Mouse (Mus musculus) CH12.LX (cell line): Measurements from ENCODE around the gene Pou3f4.

Experiments
- CTCF ChIP-seq, 2 experiments: IDR thresholded peaks in 1 of 2; conservative IDR thresholded peaks in 1 of 2; 2 replicates each; pipeline ENCODE4 v1.5.1; 2011 to 2012; ENCODE audit warnings: low read depth in 2 of 2, low read length in 2 of 2, improper control_type of control experiment in 1 of 2, inconsistent platforms in 1 of 2, mild to moderate bottlenecking in 1 of 2, moderate library complexity in 1 of 2
- EP300 ChIP-seq: IDR thresholded peaks from 2 replicates; pipeline ENCODE4 v1.6.1; 2011; ENCODE audit warnings: low read length, improper control_type of control experiment
- GABPA ChIP-seq: IDR thresholded peaks from 2 replicates; pipeline ENCODE4 v1.6.1; 2012; ENCODE audit warnings: low read depth, low read length, improper control_type of control experiment, inconsistent platforms; ENCODE audit not compliant: insufficient replicate concordance
- IRF4 ChIP-seq: IDR thresholded peaks from 2 replicates; pipeline ENCODE4 v1.6.1; 2014; ENCODE audit warnings: low read depth, mild to moderate bottlenecking, inconsistent platforms, low read length, improper control_type of control experiment
- KAT2A ChIP-seq: IDR thresholded peaks from 2 replicates; pipeline ENCODE4 v1.6.1; 2012; ENCODE audit warnings: low read length, improper control_type of control experiment, inconsistent platforms; ENCODE audit not compliant: insufficient replicate concordance
- MAFK ChIP-seq: IDR thresholded peaks from 2 replicates; pipeline ENCODE4 v1.6.1; 2011; ENCODE audit warnings: low read length, improper control_type of control experiment; ENCODE audit not compliant: insufficient replicate concordance
- MAX ChIP-seq: IDR thresholded peaks from 2 replicates; pipeline ENCODE4 v1.6.1; 2011; ENCODE audit warnings: low read length, improper control_type of control experiment
- MYC ChIP-seq: IDR thresholded peaks from 2 replicates; pipeline ENCODE4 v1.6.1; 2011; ENCODE audit warnings: low read depth, mild to moderate bottlenecking, improper control_type of control experiment, low read length
- NELFE ChIP-seq: IDR thresholded peaks from 2 replicates; pipeline ENCODE4 v1.6.1; 2011; ENCODE audit warnings: low read depth, low read length, improper control_type of control experiment
- POLR2A ChIP-seq: IDR thresholded peaks from 2 replicates; pipeline ENCODE4 v1.6.1; 2011; ENCODE audit warnings: low read depth, mild to moderate bottlenecking, improper control_type of control experiment, low read length
- RCOR1 ChIP-seq: conservative IDR thresholded peaks from 2 replicates; pipeline ENCODE4 v1.6.1; 2012; ENCODE audit warnings: low read depth, mild to moderate bottlenecking, inconsistent platforms, low read length, improper control_type of control experiment
- TCF12 ChIP-seq: IDR thresholded peaks from 2 replicates; pipeline ENCODE4 v1.6.1; 2014; ENCODE audit warnings: low read depth, mild to moderate bottlenecking, inconsistent platforms, low read length, improper control_type of control experiment
- ZKSCAN1 ChIP-seq: IDR thresholded peaks from 2 replicates; pipeline ENCODE4 v1.6.1; 2012; ENCODE audit warnings: low read depth, inconsistent platforms, low read length, improper control_type of control experiment, borderline replicate concordance
- ZNF384 ChIP-seq: IDR thresholded peaks from 2 replicates; pipeline ENCODE4 v1.6.1; 2012; ENCODE audit warnings: low read depth, low read length, improper control_type of control experiment, inconsistent platforms

DNA sequence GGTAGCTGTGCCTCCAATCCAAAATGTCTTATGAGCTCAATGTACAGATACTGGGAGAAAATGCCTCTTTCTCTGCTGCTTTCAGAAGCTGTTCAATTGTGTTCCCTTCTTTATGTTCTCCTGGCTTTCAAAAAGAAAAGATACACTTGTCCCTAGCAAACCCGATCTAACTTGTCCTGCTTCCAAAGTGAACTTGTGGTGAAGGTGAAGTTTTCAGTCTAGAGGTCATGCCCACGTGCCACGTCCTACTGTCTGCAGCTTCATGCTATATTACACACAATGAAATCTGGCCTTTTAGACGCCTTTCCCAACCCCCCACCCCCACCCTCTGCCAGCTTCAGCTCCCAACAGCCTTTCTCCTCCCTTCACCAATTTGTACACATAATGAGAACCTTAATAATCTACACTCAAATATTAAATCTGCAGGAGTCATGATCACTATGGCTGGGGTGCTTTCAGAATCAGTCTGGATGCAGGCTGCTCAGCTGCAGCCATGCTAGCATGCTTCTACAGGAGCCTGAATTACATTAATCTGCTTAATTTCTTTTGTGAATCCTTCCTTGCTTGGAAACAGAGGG, 4.0 kb upstream of the Pou3f4 start:
- TF ChIP-seq POLR2A (no peak), CTCF (conservative IDR thresholded peaks at IDR 0.05 in 1 of 2, IDR thresholded peaks at IDR 0.05 in 1 of 2; ENCODE audit: low read depth in 2 of 2, low read length in 2 of 2) (no peak), NELFE (no peak), GABPA (no peak), TCF12 (no peak), EP300 (no peak), ZKSCAN1 (no peak), MAX (no peak), ZNF384 (no peak), MAFK (no peak), MYC (no peak), KAT2A (no peak), IRF4 (no peak), RCOR1 (no peak)
